Mouse (Mus musculus): ENCODE measurements around the gene Clec2g. TPM values are rescaled to one million over a fixed set of nuclear protein-coding genes. Genes with fewer than 3 reads are reported as not detected.
A peak's percentile ranks its signal among the peaks of the same experiment; 100 is the strongest.
"Not testable (repeated sequence)": the region's sequence is repeated elsewhere in the genome, so short reads cannot be mapped to it uniquely, and the experiment has no call there.

Clec2g gene
- polyA plus RNA-seq (2012; ENCODE audit: insufficient read depth, insufficient read length, missing spikeins): not detected in 2 replicates

DNA sequence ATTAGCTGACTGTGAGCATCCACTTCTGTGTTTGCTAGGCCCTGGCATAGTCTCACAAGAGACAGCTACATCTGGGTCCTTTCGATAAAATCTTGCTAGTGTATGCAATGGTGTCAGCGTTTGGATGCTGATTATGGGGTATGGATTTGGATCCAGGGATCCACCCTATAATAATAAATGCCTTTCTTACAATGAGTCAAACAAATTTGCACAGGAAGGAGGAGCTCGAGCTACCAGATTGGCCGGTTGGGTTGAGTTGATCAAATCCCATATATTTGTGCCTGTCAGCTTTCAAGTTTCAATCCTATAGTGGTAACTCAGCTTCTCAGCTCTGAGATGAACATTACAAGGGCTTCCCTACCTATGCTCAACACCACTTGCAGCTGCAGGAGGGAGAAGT, at the start of gene Clec2g:
Gene Clec2g (plus strand): TSS at position 301 of the 400 bp plus-strand sequence.
- H3K4me1 ChIP-seq (ENCODE audit: control insufficient read depth, insufficient read depth, low read length); H3K4me3 ChIP-seq (ENCODE audit: insufficient read depth, low read length): not testable (repeated sequence)

DNA sequence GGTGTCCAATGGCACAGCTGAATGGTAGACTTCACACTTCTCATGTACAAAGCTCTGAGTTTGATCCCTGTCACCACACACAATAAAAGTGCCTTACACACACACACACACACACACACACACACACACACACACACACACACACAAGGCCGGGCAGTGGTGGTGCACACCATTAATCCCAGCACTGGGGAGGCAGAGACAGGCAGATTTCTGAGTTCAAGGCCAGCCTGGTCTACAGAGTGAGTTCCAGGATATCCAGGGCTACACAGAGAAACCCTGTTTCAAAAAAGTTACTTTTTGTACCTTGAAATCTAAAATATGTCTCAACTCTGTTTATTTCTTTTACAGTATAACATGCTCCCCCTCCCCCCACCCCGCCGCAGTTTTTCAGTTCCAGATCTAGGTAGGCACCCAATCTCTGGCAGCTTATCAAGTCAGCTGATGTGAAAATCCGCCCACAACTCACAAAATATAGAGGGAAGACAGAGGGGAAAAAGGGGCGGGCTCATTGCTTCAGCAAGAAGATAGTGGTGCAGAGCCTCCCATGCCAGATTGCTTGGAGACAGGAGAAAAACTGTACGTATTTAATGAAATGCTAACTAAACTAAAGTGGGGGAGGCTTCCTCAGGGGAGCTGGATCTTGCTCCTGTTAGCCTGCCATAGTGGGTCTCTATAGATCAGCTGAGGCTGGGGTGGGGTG, 46.9 kb upstream of the Clec2g start, which contains the start of gene Clec2i:
Gene Clec2i (plus strand): TSS at position 498 of the 700 bp plus-strand sequence.
- not testable (repeated sequence) for H3K4me3 ChIP-seq (ENCODE audit: insufficient read depth, low read length); H3K27ac ChIP-seq (ENCODE audit: insufficient read depth, low read depth, low read length)

More for the DNA sequence above, at the start of gene Clec2g:
- H3K27ac ChIP-seq (ENCODE audit: insufficient read depth, low read depth, low read length): not testable (repeated sequence)

DNA sequence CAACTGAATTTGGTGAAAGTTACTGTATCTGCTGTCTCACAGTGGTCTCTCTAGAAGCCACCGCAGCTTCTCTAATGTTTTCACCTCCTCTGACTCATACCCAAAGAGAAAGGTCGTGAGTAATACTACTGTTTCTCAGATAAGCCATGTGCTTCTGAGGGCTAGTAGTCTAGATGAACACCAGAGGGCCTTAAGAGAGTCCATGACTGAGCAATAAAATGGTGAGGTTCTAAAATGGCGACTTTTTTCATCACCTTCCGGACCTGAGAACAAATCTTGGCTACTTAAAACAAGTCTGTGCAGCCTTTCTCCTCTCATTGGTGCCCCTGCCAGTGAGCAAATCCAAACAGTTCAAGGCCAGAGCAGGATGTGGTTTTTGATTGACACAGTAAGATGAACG, 45.3 kb upstream of the Clec2g start:
- no peak for TF ChIP-seq CTCF (IDR thresholded peaks at IDR 0.05; ENCODE audit: low read depth, low read length)
- TF ChIP-seq POLR2A (IDR thresholded peaks at IDR 0.05; ENCODE audit: borderline replicate concordance, low read depth, low read length): no peak
- Histone ChIP-seq H3K4me3 (ENCODE audit: insufficient read depth, low read length) (no peak overlapping the region), H3K4me1 (ENCODE audit: control insufficient read depth, insufficient read depth, low read length) (peaks cover 7% of the 10 kb centered on the region), H3K27ac (ENCODE audit: insufficient read depth, low read depth, low read length) (no peak overlapping the region)

More for the DNA sequence above, 46.9 kb upstream of the Clec2g start, which contains the start of gene Clec2i:
- H3K4me1 ChIP-seq (ENCODE audit: control insufficient read depth, insufficient read depth, low read length): not testable (repeated sequence)

DNA sequence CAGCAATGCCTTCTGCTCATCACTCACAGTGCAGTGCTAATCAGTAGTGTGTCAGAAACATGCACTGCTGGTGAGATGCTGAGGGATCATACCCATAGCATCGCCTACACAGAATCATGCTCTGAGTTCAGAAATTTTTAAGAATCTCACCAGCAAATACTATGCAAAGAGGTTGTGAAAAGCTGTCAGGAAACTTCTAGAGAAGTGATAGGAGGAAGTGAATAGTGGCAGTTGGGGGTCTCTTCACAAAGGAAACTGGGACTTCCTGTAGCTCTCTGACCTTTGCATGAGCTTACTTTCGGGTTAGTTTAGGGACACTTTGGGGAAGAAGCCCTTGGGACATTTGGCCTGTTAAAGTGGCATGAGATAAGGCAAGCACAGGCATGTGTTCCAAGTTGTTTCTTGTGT, 43.2 kb upstream of the Clec2g start, which contains the start of gene BC035044:
Gene BC035044 (minus strand): TSS at position 179 of the 408 bp plus-strand sequence.
- Histone ChIP-seq H3K4me1 (ENCODE audit: control insufficient read depth, insufficient read depth, low read length) (peaks cover 7% of the 10 kb centered on the region), H3K4me3 (ENCODE audit: insufficient read depth, low read length) (no peak within 1 kb of the TSS), H3K27ac (ENCODE audit: insufficient read depth, low read depth, low read length) (no peak within 1 kb of the TSS)
- no peak for TF ChIP-seq POLR2A (IDR thresholded peaks at IDR 0.05; ENCODE audit: borderline replicate concordance, low read depth, low read length)

DNA sequence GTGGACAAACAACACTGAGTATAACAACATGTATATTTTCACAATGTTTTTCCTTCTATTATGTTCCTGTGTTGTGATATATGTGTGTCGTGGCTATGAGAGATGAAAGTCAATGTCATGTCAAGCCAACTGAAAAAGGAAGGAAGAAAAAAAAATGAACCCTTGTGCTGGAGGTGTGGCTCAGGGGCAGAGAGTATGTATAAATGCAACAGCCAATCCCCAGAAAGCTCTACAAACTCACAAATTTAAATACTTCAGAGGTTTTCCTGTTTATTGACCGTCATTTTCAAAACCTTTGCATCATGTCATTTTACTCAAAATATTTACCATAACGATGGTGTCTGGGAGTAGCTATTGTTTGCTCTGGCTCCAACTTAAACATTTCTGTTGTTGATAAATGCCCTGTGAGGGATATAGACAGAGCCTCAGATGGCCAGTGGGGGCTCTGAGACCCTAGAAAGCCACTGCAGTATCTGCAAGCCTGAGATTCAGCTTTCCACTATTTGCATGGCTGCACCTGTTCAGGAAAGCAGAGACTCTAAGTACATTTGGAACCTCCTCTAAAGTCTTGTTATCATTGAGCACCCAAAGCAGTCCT, 38.7 kb upstream of the Clec2g start:
- no peak overlapping the region for H3K27ac ChIP-seq (ENCODE audit: insufficient read depth, low read depth, low read length)
- TF ChIP-seq CTCF (IDR thresholded peaks at IDR 0.05; ENCODE audit: low read depth, low read length): no peak
- TF ChIP-seq POLR2A (IDR thresholded peaks at IDR 0.05; ENCODE audit: borderline replicate concordance, low read depth, low read length): no peak
- no peak overlapping the region for H3K4me3 ChIP-seq (ENCODE audit: insufficient read depth, low read length)
- H3K4me1 ChIP-seq (ENCODE audit: control insufficient read depth, insufficient read depth, low read length): peaks cover 7% of the 10 kb centered on the region

DNA sequence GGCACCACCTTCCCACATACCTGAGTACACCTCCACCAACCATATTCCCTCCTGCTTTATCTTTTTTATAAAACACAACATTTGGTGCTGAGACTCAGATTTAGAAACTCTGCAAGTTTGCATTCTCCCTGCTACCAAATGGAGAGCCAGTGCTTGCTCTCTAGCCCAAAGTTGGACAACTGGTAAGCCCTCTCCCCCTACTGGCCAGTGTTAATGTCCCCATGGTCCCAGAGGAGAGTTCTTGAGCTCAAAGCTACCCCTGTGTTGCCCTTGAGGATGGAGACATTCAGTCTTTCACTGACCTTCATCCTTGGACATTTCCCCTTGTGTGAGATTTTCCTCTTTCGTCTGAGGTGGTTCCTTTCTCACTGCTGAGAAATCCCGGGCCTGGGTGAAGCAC, 34.1 kb upstream of the Clec2g start:
- H3K4me1 ChIP-seq (ENCODE audit: control insufficient read depth, insufficient read depth, low read length): no peaks in the 10 kb centered on the region
- TF ChIP-seq CTCF (IDR thresholded peaks at IDR 0.05; ENCODE audit: low read depth, low read length) (no peak), POLR2A (IDR thresholded peaks at IDR 0.05; ENCODE audit: borderline replicate concordance, low read depth, low read length) (no peak)
- no peak overlapping the region for H3K4me3 ChIP-seq (ENCODE audit: insufficient read depth, low read length)
- no peak overlapping the region for H3K27ac ChIP-seq (ENCODE audit: insufficient read depth, low read depth, low read length)

DNA sequence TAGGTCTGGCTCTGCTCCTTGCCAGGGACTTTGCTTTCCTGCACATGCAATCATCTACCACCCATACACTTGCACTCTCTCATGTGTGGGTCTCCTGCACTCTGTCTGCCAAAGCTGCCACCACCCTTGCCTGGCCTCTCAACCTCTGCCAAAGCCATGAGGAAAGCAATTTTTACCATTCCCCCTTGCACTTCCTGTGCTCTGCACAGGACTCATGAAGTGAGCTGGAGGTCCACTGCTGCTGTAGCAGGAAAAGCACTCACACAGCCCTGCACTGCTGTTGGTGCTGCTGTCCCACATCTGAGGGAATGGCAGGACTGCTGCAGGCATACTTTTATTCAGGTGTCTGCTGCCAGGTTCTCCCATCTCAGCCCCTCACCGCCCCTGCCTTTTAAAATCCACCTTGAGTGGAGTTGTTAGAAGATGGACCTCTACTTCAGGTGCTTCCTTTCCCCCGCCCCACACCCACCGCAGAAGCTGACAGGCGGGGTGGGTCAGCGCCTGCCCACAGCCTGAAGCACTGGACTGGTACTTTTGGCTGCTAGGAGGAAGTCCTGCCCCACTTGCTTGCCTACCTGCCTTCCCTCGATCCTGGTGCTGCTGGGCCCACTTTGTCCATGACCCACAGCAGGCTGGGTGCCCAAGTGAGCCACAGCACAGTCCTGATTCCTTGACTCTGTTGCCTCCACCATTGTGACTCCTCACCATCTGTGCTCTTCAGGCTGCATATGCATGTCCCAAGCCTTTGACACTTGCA, 33.2 kb upstream of the Clec2g start:
- H3K27ac ChIP-seq (ENCODE audit: insufficient read depth, low read depth, low read length); H3K4me3 ChIP-seq (ENCODE audit: insufficient read depth, low read length); H3K4me1 ChIP-seq (ENCODE audit: control insufficient read depth, insufficient read depth, low read length): not testable (repeated sequence)

DNA sequence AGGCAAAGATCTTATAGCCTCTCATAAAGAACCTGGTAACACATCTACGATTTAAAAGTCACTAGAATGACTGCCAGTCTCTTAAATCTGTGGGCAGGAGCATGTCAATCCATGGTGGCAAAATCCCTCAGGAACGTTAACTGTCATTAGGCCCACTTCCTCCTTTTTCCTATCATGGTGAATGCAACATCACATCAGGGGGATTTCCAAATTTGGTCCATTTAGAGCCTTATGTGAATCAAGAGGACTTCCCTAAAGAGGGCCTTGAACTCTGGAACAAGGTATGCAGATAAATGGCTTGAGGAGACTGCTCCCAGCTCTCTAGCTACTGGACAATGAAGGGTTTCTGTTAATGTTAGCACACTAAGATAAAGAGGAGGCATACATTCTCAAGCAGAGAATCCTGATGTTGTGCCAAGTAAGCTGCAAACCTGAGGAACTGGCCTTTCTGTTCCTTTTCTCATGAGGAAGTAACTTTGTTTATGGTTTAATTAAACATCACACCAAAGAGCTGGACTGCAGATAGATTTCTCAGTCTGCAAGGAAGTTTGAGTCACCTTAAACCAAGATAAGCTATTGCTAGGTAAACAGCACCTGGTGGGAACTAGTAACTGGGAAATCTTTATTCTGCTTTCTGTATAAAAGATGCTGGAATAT, 20.5 kb upstream of the Clec2g start:
- H3K27ac ChIP-seq (ENCODE audit: insufficient read depth, low read depth, low read length): peak overlapping the region; percentile 63
- TF ChIP-seq CTCF (IDR thresholded peaks at IDR 0.05; ENCODE audit: low read depth, low read length) (no peak), POLR2A (IDR thresholded peaks at IDR 0.05; ENCODE audit: borderline replicate concordance, low read depth, low read length) (no peak)

DNA sequence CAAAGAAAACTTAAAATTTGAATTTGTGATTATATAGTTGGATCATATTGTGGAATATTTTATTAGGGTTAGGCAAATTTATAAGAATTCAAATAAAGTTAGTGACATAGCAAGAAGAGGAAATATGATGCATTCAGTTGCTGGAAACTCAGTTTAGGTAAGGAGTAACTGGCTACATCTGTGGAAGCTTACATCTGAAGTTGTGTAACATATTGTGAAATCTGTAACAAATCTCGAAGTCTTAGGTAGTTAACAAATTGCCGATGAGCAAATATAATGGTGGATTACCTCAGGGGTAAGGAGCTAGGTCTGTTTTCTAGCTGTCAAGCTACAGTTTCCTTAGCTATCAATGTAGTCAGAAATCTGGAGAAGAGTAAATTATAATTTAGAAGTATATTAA, 16.9 kb upstream of the Clec2g start:
- Histone ChIP-seq H3K27ac (ENCODE audit: insufficient read depth, low read depth, low read length) (no peak overlapping the region), H3K4me1 (ENCODE audit: control insufficient read depth, insufficient read depth, low read length) (peaks cover 11% of the 10 kb centered on the region), H3K4me3 (ENCODE audit: insufficient read depth, low read length) (no peak overlapping the region)
- TF ChIP-seq POLR2A (IDR thresholded peaks at IDR 0.05; ENCODE audit: borderline replicate concordance, low read depth, low read length) (no peak), CTCF (IDR thresholded peaks at IDR 0.05; ENCODE audit: low read depth, low read length) (no peak)

More for the DNA sequence above, 20.5 kb upstream of the Clec2g start:
- Histone ChIP-seq H3K4me1 (ENCODE audit: control insufficient read depth, insufficient read depth, low read length) (peaks cover 11% of the 10 kb centered on the region), H3K4me3 (ENCODE audit: insufficient read depth, low read length) (no peak overlapping the region)

DNA sequence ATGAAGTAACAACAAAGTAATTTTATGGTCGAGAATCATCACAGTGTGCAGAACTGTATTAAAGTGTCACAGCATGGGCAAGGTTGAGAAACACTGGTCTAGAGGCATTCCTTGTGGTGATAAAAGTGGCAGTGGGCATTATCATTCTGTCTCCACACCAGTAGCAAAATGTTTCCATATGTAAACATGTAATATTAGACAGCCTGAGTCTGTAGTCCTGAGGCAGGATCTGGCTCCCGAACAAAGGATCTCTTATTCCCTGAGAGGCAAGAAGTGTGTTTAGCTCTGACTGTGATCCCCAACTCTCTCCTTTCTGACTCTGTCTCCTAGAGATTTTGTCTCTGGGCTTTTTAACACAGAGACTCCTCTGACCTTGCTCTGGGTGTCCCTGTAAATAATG, 1.1 kb upstream of the Clec2g start:
- no peak for TF ChIP-seq CTCF (IDR thresholded peaks at IDR 0.05; ENCODE audit: low read depth, low read length)
- TF ChIP-seq POLR2A (IDR thresholded peaks at IDR 0.05; ENCODE audit: borderline replicate concordance, low read depth, low read length): no peak
- Histone ChIP-seq H3K27ac (ENCODE audit: insufficient read depth, low read depth, low read length) (no peak overlapping the region), H3K4me3 (ENCODE audit: insufficient read depth, low read length) (no peak overlapping the region), H3K4me1 (ENCODE audit: control insufficient read depth, insufficient read depth, low read length) (no peaks in the 10 kb centered on the region)

DNA sequence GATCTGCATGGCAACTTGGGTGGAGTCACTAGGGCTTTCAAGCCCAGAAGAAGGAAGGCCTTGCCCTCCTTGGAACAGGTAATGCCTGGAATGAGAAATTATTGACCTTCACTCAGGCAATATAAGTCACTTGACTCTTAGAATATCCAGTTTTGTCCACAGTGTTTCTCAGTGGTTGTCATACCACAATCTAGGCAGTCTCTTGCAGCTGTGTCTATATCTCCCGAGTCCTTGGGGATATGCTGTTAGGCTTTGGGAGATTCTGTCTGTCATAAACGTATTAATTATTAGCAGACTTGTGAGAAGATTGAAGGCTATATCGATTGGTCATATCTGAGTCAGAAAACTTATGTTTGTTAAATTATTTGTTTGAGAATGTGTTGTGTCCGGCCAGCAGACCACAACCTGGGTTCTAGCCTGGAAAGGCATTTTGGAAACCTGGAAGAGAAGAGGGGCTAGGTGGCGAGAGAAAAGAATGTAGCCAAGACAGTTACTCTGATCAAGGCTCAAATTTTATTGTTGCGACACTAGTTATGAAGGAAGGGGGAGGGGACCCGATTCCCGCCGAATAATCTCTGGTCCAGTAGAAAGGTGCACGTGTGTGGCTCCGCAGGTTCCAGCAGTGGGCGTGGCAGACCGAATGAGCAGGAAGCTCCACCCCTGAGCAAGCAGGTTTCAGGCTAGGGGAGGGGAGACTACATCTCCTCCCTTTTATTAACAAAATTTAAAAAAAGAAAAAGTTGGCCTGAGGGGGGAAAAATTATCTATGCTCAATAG, 1.9 kb downstream of the Clec2g start:
- not testable (repeated sequence) for H3K27ac ChIP-seq (ENCODE audit: insufficient read depth, low read depth, low read length); H3K4me1 ChIP-seq (ENCODE audit: control insufficient read depth, insufficient read depth, low read length); H3K4me3 ChIP-seq (ENCODE audit: insufficient read depth, low read length)

Data from bone marrow macrophage, adult 2 months (primary cell).